In genomic region chr6:148603878-148604277, GRCm38 (mm10) we compare ENCODE assay signal across 11 mouse cellular contexts.
"Had no signal": no experiment of that assay in that cellular context is flagged by ENCODE, and none has a peak within 500 bp of the region (broad histone marks: within the 10 kb centered on the region; RNA-seq: fewer than 3 reads in every experiment).

No protein-coding gene starts in this region.

- H3K4me3 ChIP-seq: limb, embryonic 13.5 days; midbrain, embryonic 15.5 days; neural tube, embryonic 12.5 days had no signal

- ATAC-seq: intestine, postnatal 0 days; midbrain, embryonic 15.5 days had no signal

- DNase-seq: kidney, adult 8-10 months; kidney, postnatal 36 days; layer of hippocampus, adult 9-11 months; layer of hippocampus, postnatal 36 days; lung, adult 18-20 months; thymus, postnatal 36 days had no signal

- H3K27me3 ChIP-seq: limb, embryonic 13.5 days; midbrain, embryonic 15.5 days; neural tube, embryonic 12.5 days had no signal

- H3K27ac ChIP-seq: limb, embryonic 13.5 days; midbrain, embryonic 15.5 days; neural tube, embryonic 12.5 days had no signal

- H3K9me3 ChIP-seq: limb, embryonic 13.5 days; midbrain, embryonic 15.5 days; neural tube, embryonic 12.5 days had no signal

- H3K9ac ChIP-seq: limb, embryonic 13.5 days; midbrain, embryonic 15.5 days; neural tube, embryonic 12.5 days had no signal

- H3K36me3 ChIP-seq: limb, embryonic 13.5 days; midbrain, embryonic 15.5 days; neural tube, embryonic 12.5 days had no signal

- H3K4me2 ChIP-seq: limb, embryonic 13.5 days; midbrain, embryonic 11.5 days; midbrain, embryonic 15.5 days; neural tube, embryonic 12.5 days had no signal
